Mouse (Mus musculus) CH12.LX (cell line): ENCODE measurements around the gene Lpar3. TPM values are rescaled to one million over a fixed set of nuclear protein-coding genes. Genes with fewer than 3 reads are reported as not detected.

Source experiments
- DNase-seq: peaks from one replicate; pipeline ENCODE4 v3.0.0-alpha.2; 2013; ENCODE audit errors: extremely low read depth
- H3K27ac ChIP-seq: 2 replicates; pipeline ENCODE4 v1.5.1; 2012; ENCODE audit warnings: low read depth, mild to moderate bottlenecking, control low read depth, moderate library complexity; ENCODE audit not compliant: insufficient read depth
- H3K27me3 ChIP-seq: replicated peaks from 2 replicates; pipeline ENCODE3; 2012; ENCODE audit warnings: inconsistent platforms
- H3K36me3 ChIP-seq, 2 experiments: replicated peaks in 1 of 2; 2 replicates each; pipeline versions ENCODE3 to v1.6.1; 2012; ENCODE audit warnings: inconsistent platforms in 1 of 2, low read length in 1 of 2, mild to moderate bottlenecking in 1 of 2, mixed read lengths in 1 of 2, moderate library complexity in 1 of 2; ENCODE audit not compliant: control insufficient read depth in 1 of 2, insufficient read depth in 1 of 2
- H3K4me1 ChIP-seq, 2 experiments: 2 replicates each; pipeline ENCODE4 v1.6.1; 2012; ENCODE audit warnings: inconsistent platforms in 1 of 2, moderate library complexity in 1 of 2; ENCODE audit not compliant: insufficient read depth in 2 of 2, control insufficient read depth in 1 of 2
- H3K4me2 ChIP-seq: 2 replicates; pipeline ENCODE4 v1.6.1; 2012; ENCODE audit warnings: low read depth, mild to moderate bottlenecking, control low read depth; ENCODE audit not compliant: poor library complexity, insufficient read depth, severe bottlenecking
- H3K4me3 ChIP-seq, 3 experiments: fragments of 150-350 bp in 1 of 3; sonication (generic) in 1 of 3; replicated peaks in 1 of 3; 2 replicates each; pipeline versions ENCODE3 to v1.5.1; 2011 to 2012; ENCODE audit warnings: low read depth in 2 of 3, low read length in 2 of 3, mild to moderate bottlenecking in 2 of 3, moderate library complexity in 2 of 3, control low read depth in 1 of 3, improper control_type of control experiment in 1 of 3, inconsistent platforms in 1 of 3, mixed read lengths in 1 of 3; ENCODE audit not compliant: poor library complexity in 1 of 3
- H3K79me2 ChIP-seq: replicated peaks from 2 replicates; pipeline ENCODE4 v1.6.1; 2012; ENCODE audit warnings: mild to moderate bottlenecking, moderate library complexity; ENCODE audit not compliant: control insufficient read depth, poor library complexity, insufficient read depth, severe bottlenecking; ENCODE audit errors: extremely low read depth
- H3K9ac ChIP-seq: 2 replicates; pipeline ENCODE4 v1.6.1; 2012; ENCODE audit warnings: low read depth, mild to moderate bottlenecking, control low read depth, moderate library complexity; ENCODE audit not compliant: insufficient read depth
- H3K9me3 ChIP-seq: replicated peaks from 2 replicates; pipeline ENCODE3; 2012; ENCODE audit warnings: low read length, inconsistent platforms, mixed read lengths
- BHLHE40 ChIP-seq: IDR thresholded peaks from 2 replicates; pipeline ENCODE4 v1.6.1; 2011; ENCODE audit warnings: mild to moderate bottlenecking, low read depth, low read length, improper control_type of control experiment
- CHD2 ChIP-seq: IDR thresholded peaks from 2 replicates; pipeline ENCODE4 v1.6.1; 2011; ENCODE audit warnings: low read length, improper control_type of control experiment
- CTCF ChIP-seq, 2 experiments: IDR thresholded peaks in 1 of 2; conservative IDR thresholded peaks in 1 of 2; 2 replicates each; pipeline ENCODE4 v1.5.1; 2011 to 2012; ENCODE audit warnings: low read depth in 2 of 2, low read length in 2 of 2, improper control_type of control experiment in 1 of 2, inconsistent platforms in 1 of 2, mild to moderate bottlenecking in 1 of 2, moderate library complexity in 1 of 2
- ELF1 ChIP-seq: IDR thresholded peaks from 2 replicates; pipeline ENCODE4 v1.6.1; 2014; ENCODE audit warnings: low read depth, mild to moderate bottlenecking, inconsistent platforms, low read length, improper control_type of control experiment
- EP300 ChIP-seq: IDR thresholded peaks from 2 replicates; pipeline ENCODE4 v1.6.1; 2011; ENCODE audit warnings: low read length, improper control_type of control experiment
- ETS1 ChIP-seq: conservative IDR thresholded peaks from 2 replicates; pipeline ENCODE4 v1.6.1; 2012; ENCODE audit warnings: low read depth, mild to moderate bottlenecking, inconsistent platforms, low read length, improper control_type of control experiment, moderate library complexity
- GABPA ChIP-seq: IDR thresholded peaks from 2 replicates; pipeline ENCODE4 v1.6.1; 2012; ENCODE audit warnings: low read depth, low read length, improper control_type of control experiment, inconsistent platforms; ENCODE audit not compliant: insufficient replicate concordance
- HCFC1 ChIP-seq: IDR thresholded peaks from 2 replicates; pipeline ENCODE4 v1.6.1; 2012; ENCODE audit warnings: low read depth, mild to moderate bottlenecking, inconsistent platforms, low read length, improper control_type of control experiment
- IRF4 ChIP-seq: IDR thresholded peaks from 2 replicates; pipeline ENCODE4 v1.6.1; 2014; ENCODE audit warnings: low read depth, mild to moderate bottlenecking, inconsistent platforms, low read length, improper control_type of control experiment
- JUN ChIP-seq: IDR thresholded peaks from 2 replicates; pipeline ENCODE4 v1.6.1; 2011; ENCODE audit warnings: low read depth, mild to moderate bottlenecking, low read length, improper control_type of control experiment, moderate library complexity; ENCODE audit not compliant: insufficient read depth
- JUND ChIP-seq: conservative IDR thresholded peaks from 2 replicates; pipeline ENCODE4 v1.6.1; 2011; ENCODE audit warnings: low read depth, low read length, improper control_type of control experiment
- MAFK ChIP-seq: IDR thresholded peaks from 2 replicates; pipeline ENCODE4 v1.6.1; 2011; ENCODE audit warnings: low read length, improper control_type of control experiment; ENCODE audit not compliant: insufficient replicate concordance
- MAZ ChIP-seq: IDR thresholded peaks from 2 replicates; pipeline ENCODE4 v1.6.1; 2012; ENCODE audit warnings: low read depth, mild to moderate bottlenecking, inconsistent platforms, low read length, improper control_type of control experiment, moderate library complexity
- MEF2A ChIP-seq: IDR thresholded peaks from 2 replicates; pipeline ENCODE4 v1.6.1; 2014; ENCODE audit warnings: low read depth, mild to moderate bottlenecking, inconsistent platforms, low read length, improper control_type of control experiment, borderline replicate concordance
- MXI1 ChIP-seq: IDR thresholded peaks from 2 replicates; pipeline ENCODE4 v1.6.1; 2011; ENCODE audit warnings: mild to moderate bottlenecking, low read depth, low read length, improper control_type of control experiment
- MYC ChIP-seq: IDR thresholded peaks from 2 replicates; pipeline ENCODE4 v1.6.1; 2011; ENCODE audit warnings: low read depth, mild to moderate bottlenecking, improper control_type of control experiment, low read length
- NELFE ChIP-seq: IDR thresholded peaks from 2 replicates; pipeline ENCODE4 v1.6.1; 2011; ENCODE audit warnings: low read depth, low read length, improper control_type of control experiment
- PAX5 ChIP-seq: IDR thresholded peaks from 2 replicates; pipeline ENCODE4 v1.6.1; 2012; ENCODE audit warnings: low read length, inconsistent platforms, mixed read lengths
- RAD21 ChIP-seq: IDR thresholded peaks from 2 replicates; pipeline ENCODE4 v1.6.1; 2011; ENCODE audit warnings: low read depth, mild to moderate bottlenecking, low read length, improper control_type of control experiment, moderate library complexity
- SIN3A ChIP-seq: IDR thresholded peaks from 2 replicates; pipeline ENCODE4 v1.6.1; 2012; ENCODE audit warnings: low read length, improper control_type of control experiment, inconsistent platforms
- TBP ChIP-seq: conservative IDR thresholded peaks from 2 replicates; pipeline ENCODE4 v1.6.1; 2011; ENCODE audit warnings: low read depth, low read length, improper control_type of control experiment
- TCF12 ChIP-seq: IDR thresholded peaks from 2 replicates; pipeline ENCODE4 v1.6.1; 2014; ENCODE audit warnings: low read depth, mild to moderate bottlenecking, inconsistent platforms, low read length, improper control_type of control experiment
- UBTF ChIP-seq: IDR thresholded peaks from 2 replicates; pipeline ENCODE4 v1.6.1; 2012; ENCODE audit warnings: low read depth, mild to moderate bottlenecking, inconsistent platforms, low read length, improper control_type of control experiment, moderate library complexity
- USF1 ChIP-seq: IDR thresholded peaks from 2 replicates; pipeline ENCODE4 v1.6.1; 2014; ENCODE audit warnings: low read depth, mild to moderate bottlenecking, inconsistent platforms, low read length, improper control_type of control experiment
- USF2 ChIP-seq: conservative IDR thresholded peaks from 2 replicates; pipeline ENCODE4 v1.6.1; 2011; ENCODE audit warnings: low read depth, low read length, improper control_type of control experiment
- ZMIZ1 ChIP-seq: IDR thresholded peaks from 2 replicates; pipeline ENCODE4 v1.6.1; 2012; ENCODE audit warnings: low read depth, mild to moderate bottlenecking, inconsistent platforms, low read length, improper control_type of control experiment
- ZNF384 ChIP-seq: IDR thresholded peaks from 2 replicates; pipeline ENCODE4 v1.6.1; 2012; ENCODE audit warnings: low read depth, low read length, improper control_type of control experiment, inconsistent platforms
- dilution Hi-C: fragments of 300-500 bp; cut with MboI; formaldehyde crosslinking; loops from 2 replicates; pipeline ENCODE4 v1.14.3; 2020; ENCODE audit warnings: low sequenced_read_pairs; ENCODE audit not compliant: extremely low pct_unique_long_range_greater_than_20kb, extremely low pct_ligation_motif_present
- in situ Hi-C: fragments of 300-500 bp; cut with MboI; formaldehyde crosslinking; loops from 3 replicates; pipeline ENCODE4 v1.14.3; 2019; ENCODE audit warnings: low sequenced_read_pairs, low pct_ligation_motif_present, low pct_unique_long_range_greater_than_20kb, mixed read lengths
- polyA plus RNA-seq: library from polyadenylated mRNA; unstranded; fragments of >175 nt; gene quantifications from 2 replicates; pipeline ENCODE4 v1.2.1, GENCODE M21; 2012; ENCODE audit warnings: low read depth; ENCODE audit not compliant: insufficient read length
- total RNA-seq, 2 experiments: library from RNA; depleted of rRNA; stranded (reverse); fragments of 300-350 nt in 1 of 2; fragments of >200 nt in 1 of 2; gene quantifications; 2 replicates each; pipeline ENCODE4 v1.2.3; 2012 to 2014

The Lpar3 gene
- total and polyA plus RNA-seq, 3 experiments, result not detected

DNA sequence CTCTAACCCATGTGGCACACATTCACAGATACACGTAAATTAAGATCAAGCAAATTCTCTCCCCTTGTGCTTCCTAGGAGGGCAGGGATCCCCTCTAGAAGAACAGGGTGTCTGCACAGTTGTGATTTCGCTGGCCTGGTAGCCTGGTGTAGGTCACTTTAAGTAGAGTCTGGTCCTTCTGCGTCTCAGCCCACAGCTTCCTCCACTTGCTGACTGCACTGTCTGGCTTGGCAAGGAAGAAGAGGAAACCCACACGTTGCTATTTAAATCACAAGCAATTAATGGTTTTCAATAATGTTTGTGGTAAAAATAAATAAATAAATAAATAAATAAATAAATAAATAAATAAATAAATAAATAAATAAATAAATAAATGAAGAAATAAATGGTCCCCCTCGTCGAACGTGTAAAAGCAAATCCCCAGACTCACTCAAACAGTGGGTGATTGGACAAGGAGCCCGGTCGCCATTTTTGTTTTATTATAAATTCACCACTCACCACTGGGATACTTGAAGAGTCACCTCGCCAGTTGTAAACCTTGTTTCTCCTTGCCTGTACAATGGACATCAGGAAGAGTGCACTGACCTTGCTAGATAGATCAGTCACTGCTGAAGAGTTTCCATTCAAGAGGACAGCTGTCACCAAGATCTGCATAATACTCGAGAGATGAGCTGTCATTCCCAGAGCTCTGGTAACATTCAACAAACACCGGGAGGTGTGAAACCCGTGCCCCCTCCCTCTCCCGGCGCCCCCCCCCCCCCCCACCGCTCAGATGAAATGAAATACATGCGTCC lies 106.2 kb downstream of the Lpar3 start:
- peak; percentile 82 for TF ChIP-seq IRF4
- no peak for TF ChIP-seq CHD2
- TF ChIP-seq ZMIZ1, result no peak
- peak; percentile 44; the same call in 1 of the 2 replicates for TF ChIP-seq JUN
- TF ChIP-seq ELF1, result no peak
- 0 out of 2 replicates have a peak, but pooled peaks have one; percentile 58 for TF ChIP-seq TCF12
- TF ChIP-seq TBP, result no peak
- 0 out of 2 replicates have a peak, but pooled peaks have one; percentile 57 for TF ChIP-seq JUND
- TF ChIP-seq BHLHE40, result peak; percentile 62
- TF ChIP-seq EP300, result peak; percentile 76
- no peak for TF ChIP-seq SIN3A
- no peak for TF ChIP-seq UBTF
- TF ChIP-seq ETS1, result peak; percentile 56
- TF ChIP-seq ZNF384, result no peak
- TF ChIP-seq RAD21, result no peak
- peak; percentile 79; the same call in 1 of the 2 replicates for TF ChIP-seq MAZ
- TF ChIP-seq MYC, result no peak
- H3K4me3 ChIP-seq, result no peak overlapping the region
- H3K4me1 ChIP-seq, result peaks cover 13 to 24% of the 10 kb centered on the region in 2 experiments
- dilution Hi-C loops, result no loop called here
- no peaks in the 10 kb centered on the region for H3K9me3 ChIP-seq
- no peak overlapping the region for H3K9ac ChIP-seq
- H3K27me3 ChIP-seq, result peaks cover 14% of the 10 kb centered on the region
- in situ Hi-C loops, result loop anchor here (10.0 kb wide), 1 partner anchor 468 kb away; no protein-coding TSS in a partner anchor
- no peak overlapping the region for H3K27ac ChIP-seq
- H3K36me3 ChIP-seq, result no peaks in the 10 kb centered on the region
- DNase-seq, result peak; percentile 51
- peak overlapping the region; percentile 85 for H3K4me2 ChIP-seq
- H3K79me2 ChIP-seq, result no peaks in the 10 kb centered on the region

DNA sequence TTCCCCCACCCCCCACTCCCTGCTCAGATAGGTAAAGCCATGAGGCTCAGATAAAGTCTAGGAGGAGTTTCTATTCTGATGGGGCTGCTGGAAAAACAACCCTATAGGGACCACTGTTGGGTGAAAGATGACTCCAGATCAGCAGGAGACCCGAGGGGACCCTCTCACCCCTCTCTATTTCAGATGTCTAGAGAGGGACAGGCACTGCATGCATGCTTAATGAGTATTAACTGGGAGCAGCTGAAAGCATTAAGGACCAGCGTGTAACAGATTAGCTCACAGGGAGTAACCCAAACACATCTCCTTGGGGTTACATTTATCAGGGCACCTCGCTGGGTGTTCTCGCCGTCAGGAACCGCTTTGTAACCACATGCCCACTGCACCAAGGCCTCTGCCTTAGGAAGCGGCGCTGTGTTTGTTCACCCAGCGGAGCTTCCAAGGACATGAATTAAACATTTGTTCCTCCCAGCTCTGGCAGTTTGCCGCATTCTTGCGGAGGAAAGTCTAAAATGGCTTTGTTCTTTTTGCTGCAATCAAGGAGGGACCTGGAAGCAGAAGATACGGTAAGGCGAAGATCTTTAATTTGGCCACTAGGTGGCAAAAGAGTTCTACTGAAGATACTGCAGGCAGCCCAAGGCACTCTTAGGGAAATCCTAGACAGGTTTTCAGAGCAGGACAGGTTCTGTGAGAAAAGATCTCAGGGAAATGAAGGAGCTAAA lies 106.9 kb downstream of the Lpar3 start:
- Histone ChIP-seq H3K27ac (no peak overlapping the region), H3K9ac (peak overlapping the region; percentile 74), H3K27me3 (peaks cover 14% of the 10 kb centered on the region), H3K4me2 (peak overlapping the region; percentile 85), H3K79me2 (no peaks in the 10 kb centered on the region), H3K9me3 (no peaks in the 10 kb centered on the region), H3K4me1 (peaks cover 11 to 28% of the 10 kb centered on the region in 2 experiments), H3K4me3 (peak overlapping the region; percentile 47 to 59 (median 56)), H3K36me3 (no peaks in the 10 kb centered on the region)
- dilution Hi-C loops (no loop called here), in situ Hi-C loops (loop anchor here (10.0 kb wide), 1 partner anchor 467 kb away; no protein-coding TSS in a partner anchor)
- DNase-seq, result peak; percentile 96
- TF ChIP-seq ELF1, result peak; percentile 60
- TF ChIP-seq NELFE, result no peak
- peak; percentile 61; the same call in 1 of the 2 replicates for TF ChIP-seq HCFC1
- TF ChIP-seq MAZ, result 0 out of 2 replicates have a peak, but pooled peaks have one; percentile 71
- peak; percentile 86 to 99 for TF ChIP-seq CTCF (conservative IDR thresholded peaks at IDR 0.05 in 1 of 2, IDR thresholded peaks at IDR 0.05 in 1 of 2; ENCODE audit: low read depth in 2 of 2, low read length in 2 of 2)
- TF ChIP-seq MAFK, result 0 out of 2 replicates have a peak, but pooled peaks have one; percentile 10
- no peak for TF ChIP-seq USF1
- peak; percentile 54; the same call in 1 of the 2 replicates for TF ChIP-seq IRF4
- TF ChIP-seq UBTF, result 0 out of 2 replicates have a peak, but pooled peaks have one; percentile 25
- peak; percentile 86 for TF ChIP-seq MYC
- no peak; the same call in none of the 2 replicates for TF ChIP-seq RAD21
- TF ChIP-seq SIN3A, result peak; percentile 91
- TF ChIP-seq MXI1, result peak; percentile 72; the same call in 1 of the 2 replicates
- TF ChIP-seq JUND, result peak; percentile 64; the same call in 1 of the 2 replicates
- no peak for TF ChIP-seq JUN
- no peak for TF ChIP-seq PAX5
- TF ChIP-seq GABPA, result no peak
- 0 out of 2 replicates have a peak, but pooled peaks have one; percentile 43 for TF ChIP-seq MEF2A
- TF ChIP-seq USF2, result no peak
